Mouse (Mus musculus) lung, embryonic 14.5 days (tissue): ENCODE data around the gene Pcsk5. TPM values are rescaled to one million over a fixed set of nuclear protein-coding genes. Genes with fewer than 3 reads are reported as not detected.
A peak's percentile ranks its signal among the peaks of the same experiment; 100 is the strongest.

Experiments used
- ATAC-seq: fragments of 200-750 bp; cut with Nextera tagmentation; 2 replicates; pipeline ENCODE4 v1.8.0; 2017; ENCODE audit warnings: mild to moderate bottlenecking, moderate TSS enrichment, moderate library complexity; ENCODE audit not compliant: insufficient read depth
- DNase-seq: peaks from one replicate; pipeline ENCODE4 v3.0.0-alpha.2; 2015
- H3K27ac ChIP-seq: fragments of 300-500 bp; sonication (generic); 2 replicates; pipeline ENCODE4 v1.5.1; 2014; ENCODE audit warnings: low read depth, mild to moderate bottlenecking, moderate library complexity
- H3K27me3 ChIP-seq: fragments of 300-500 bp; sonication (generic); 2 replicates; pipeline ENCODE4 v1.6.1; 2014; ENCODE audit warnings: low read length, control low read depth; ENCODE audit not compliant: insufficient read depth
- H3K36me3 ChIP-seq: fragments of 300-500 bp; sonication (generic); 2 replicates; pipeline ENCODE4 v1.6.1; 2014; ENCODE audit warnings: control low read depth; ENCODE audit not compliant: insufficient read depth
- H3K4me1 ChIP-seq: fragments of 300-500 bp; sonication (generic); 2 replicates; pipeline ENCODE4 v1.6.1; 2014; ENCODE audit warnings: antibody characterized with exemption, control low read depth; ENCODE audit not compliant: insufficient read depth
- H3K4me2 ChIP-seq: fragments of 300-500 bp; sonication (generic); 2 replicates; pipeline ENCODE4 v1.6.1; 2014; ENCODE audit warnings: mild to moderate bottlenecking
- H3K4me3 ChIP-seq: fragments of 300-500 bp; sonication (generic); 2 replicates; pipeline ENCODE4 v1.5.1; 2014; ENCODE audit warnings: low read depth, low read length
- H3K9ac ChIP-seq: fragments of 300-500 bp; sonication (generic); 2 replicates; pipeline ENCODE4 v1.6.1; 2014
- H3K9me3 ChIP-seq: fragments of 300-500 bp; sonication (generic); 2 replicates; pipeline ENCODE4 v1.6.1; 2016; ENCODE audit warnings: low read depth, low read length, control low read depth
- CTCF ChIP-seq: IDR thresholded peaks from 2 replicates; pipeline ENCODE4 v1.5.1; 2016; ENCODE audit warnings: antibody characterized with exemption, low read depth
- WGBS: fragments of 180-500 bp; shearing (Covaris S2); extraction: QIAGEN DNeasy Blood & Tissue Kit; methylation state at CpG from one replicate; pipeline ENCODE4 v1.1.7; 2014; 5-methylcytosine and 5-hydroxymethylcytosine counted together
- polyA plus RNA-seq: library from polyadenylated mRNA; unstranded; fragments of >200 nt; fragmentation: Nextera tagmentation; extraction: Ambion mirVana; gene quantifications from 2 replicates; pipeline ENCODE4 v1.2.1, GENCODE M21; 2014

Pcsk5 gene
- polyA plus RNA-seq = 19.0 and 21.7 TPM in 2 replicates

DNA sequence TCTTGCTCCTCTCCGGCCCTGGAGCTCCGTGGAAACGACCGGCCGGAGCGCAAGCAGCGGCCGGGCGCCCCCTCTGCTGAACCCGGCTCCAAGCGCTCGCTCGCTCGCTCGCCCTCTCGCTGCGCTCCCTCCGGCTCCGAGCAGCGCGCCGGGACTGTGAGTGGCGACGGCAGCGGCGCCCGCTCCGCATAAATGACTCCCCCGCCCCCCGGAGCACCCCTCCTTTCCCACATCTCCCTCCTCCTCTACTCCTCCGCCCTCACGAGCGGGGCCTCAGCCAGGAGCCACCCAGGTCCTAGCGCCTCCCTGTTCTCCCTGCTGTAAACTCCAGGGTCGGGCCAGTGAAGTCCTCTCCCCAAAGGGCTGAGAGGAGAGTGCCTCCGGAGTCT lies at the start of gene Pcsk5:
Gene Pcsk5 (minus strand): TSS at position 162 of the 389 bp plus-strand sequence.
- peak within 1 kb of the TSS; percentile 76 for H3K9ac ChIP-seq
- DNase-seq (peak; percentile 92), ATAC-seq (peak; percentile 94)
- WGBS = 0% methylated on average over 36 of the region's 36 CpGs
- peak within 1 kb of the TSS; percentile 94 for H3K27ac ChIP-seq
- H3K4me2 ChIP-seq = peak within 1 kb of the TSS; percentile 88
- H3K4me1 ChIP-seq = no peaks in the 10 kb centered on the region
- H3K9me3 ChIP-seq = no peaks in the 10 kb centered on the region
- H3K27me3 ChIP-seq = no peaks in the 10 kb centered on the region
- no peaks in the 10 kb centered on the region for H3K36me3 ChIP-seq
- H3K4me3 ChIP-seq = peak within 1 kb of the TSS; percentile 73
- TF ChIP-seq CTCF = no peak

DNA sequence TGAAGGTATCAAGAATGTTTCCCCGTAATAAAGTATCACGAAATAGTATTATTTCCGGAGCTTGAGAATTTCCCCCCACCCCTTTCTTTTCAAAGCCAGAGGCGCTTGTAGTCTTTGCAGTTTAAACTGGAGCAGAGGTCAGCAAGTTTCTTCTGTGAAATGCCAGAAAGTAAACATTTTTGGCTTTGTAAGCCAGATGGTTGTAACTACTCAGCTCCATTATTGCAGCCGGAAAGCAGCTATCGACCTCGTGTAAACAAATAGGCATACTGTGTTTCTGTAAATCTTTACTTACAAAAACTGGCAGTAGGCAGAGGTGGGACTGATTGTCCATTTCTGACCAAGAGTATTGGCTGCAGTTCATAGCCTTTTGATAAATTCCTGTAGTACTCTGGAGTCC lies 38.4 kb upstream of the Pcsk5 start:
- Histone ChIP-seq H3K4me3 (no peak overlapping the region), H3K4me1 (peaks cover 13% of the 10 kb centered on the region; the same call in 1 of the 2 replicates), H3K27ac (peak overlapping the region; percentile 69), H3K4me2 (peak overlapping the region; percentile 16), H3K9ac (no peak overlapping the region), H3K36me3 (no peaks in the 10 kb centered on the region), H3K9me3 (no peaks in the 10 kb centered on the region), H3K27me3 (no peaks in the 10 kb centered on the region)
- ATAC-seq (peak; percentile 91), DNase-seq (peak; percentile 86)
- 19% methylated on average over 7 of the region's 7 CpGs for WGBS
- TF ChIP-seq CTCF = no peak

DNA sequence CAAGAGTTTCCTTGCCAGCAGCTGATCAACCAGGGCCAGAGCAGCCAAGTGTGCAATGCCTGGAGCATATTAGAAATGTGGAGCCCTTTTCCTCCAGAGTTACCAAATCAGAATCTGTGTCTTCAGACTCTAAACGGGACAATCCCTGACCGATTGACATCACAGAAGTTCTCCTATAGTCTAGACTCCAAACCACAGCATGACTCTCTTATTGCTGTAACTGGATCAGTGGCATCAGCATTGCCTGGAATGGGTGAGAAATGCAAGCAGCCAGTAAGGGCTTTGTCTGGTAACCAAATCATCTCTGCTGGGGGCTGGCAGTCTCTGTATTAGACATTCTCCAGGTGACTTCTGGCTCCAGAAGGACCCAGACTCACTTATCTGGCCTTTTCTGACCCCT lies 37.0 kb upstream of the Pcsk5 start:
- WGBS = 72% methylated on average over 2 of the region's 2 CpGs
- peak; percentile 34 for DNase-seq
- Histone ChIP-seq H3K4me2 (no peak overlapping the region), H3K27ac (0 out of 2 replicates have a peak overlapping the region, but pooled peaks have one; percentile 10), H3K36me3 (no peaks in the 10 kb centered on the region), H3K9me3 (no peaks in the 10 kb centered on the region), H3K27me3 (no peaks in the 10 kb centered on the region), H3K4me3 (no peak overlapping the region), H3K4me1 (peaks cover 13% of the 10 kb centered on the region; the same call in 1 of the 2 replicates), H3K9ac (no peak overlapping the region)
- TF ChIP-seq CTCF = no peak
- no peak for ATAC-seq

DNA sequence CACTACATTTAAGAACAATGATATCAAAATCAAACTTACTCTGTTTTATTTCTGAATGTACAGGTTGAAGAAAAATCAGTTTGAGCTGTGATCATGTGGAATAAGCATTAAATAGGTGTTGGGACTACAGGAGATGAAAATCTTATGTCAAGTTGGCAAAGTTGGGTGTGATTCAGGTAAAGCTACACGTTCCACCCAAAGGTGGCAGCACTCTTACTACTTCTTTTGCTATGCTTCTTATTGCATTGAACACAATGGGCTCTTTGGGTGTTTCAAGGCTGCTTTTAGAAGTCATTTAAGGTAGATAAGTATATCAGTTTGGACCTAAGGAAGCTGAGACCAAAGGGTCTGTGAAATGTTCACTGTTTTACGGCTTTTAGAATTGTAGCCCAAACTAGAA lies 36.3 kb upstream of the Pcsk5 start:
- Histone ChIP-seq H3K27me3 (no peaks in the 10 kb centered on the region), H3K9me3 (no peaks in the 10 kb centered on the region), H3K4me2 (no peak overlapping the region), H3K36me3 (no peaks in the 10 kb centered on the region), H3K4me3 (no peak overlapping the region), H3K4me1 (peaks cover 13% of the 10 kb centered on the region; the same call in 1 of the 2 replicates), H3K9ac (no peak overlapping the region), H3K27ac (no peak overlapping the region)
- DNase-seq = peak; percentile 40
- peak; percentile 47 for TF ChIP-seq CTCF
- ATAC-seq = no peak
- 64% methylated on average over 2 of the region's 2 CpGs for WGBS

DNA sequence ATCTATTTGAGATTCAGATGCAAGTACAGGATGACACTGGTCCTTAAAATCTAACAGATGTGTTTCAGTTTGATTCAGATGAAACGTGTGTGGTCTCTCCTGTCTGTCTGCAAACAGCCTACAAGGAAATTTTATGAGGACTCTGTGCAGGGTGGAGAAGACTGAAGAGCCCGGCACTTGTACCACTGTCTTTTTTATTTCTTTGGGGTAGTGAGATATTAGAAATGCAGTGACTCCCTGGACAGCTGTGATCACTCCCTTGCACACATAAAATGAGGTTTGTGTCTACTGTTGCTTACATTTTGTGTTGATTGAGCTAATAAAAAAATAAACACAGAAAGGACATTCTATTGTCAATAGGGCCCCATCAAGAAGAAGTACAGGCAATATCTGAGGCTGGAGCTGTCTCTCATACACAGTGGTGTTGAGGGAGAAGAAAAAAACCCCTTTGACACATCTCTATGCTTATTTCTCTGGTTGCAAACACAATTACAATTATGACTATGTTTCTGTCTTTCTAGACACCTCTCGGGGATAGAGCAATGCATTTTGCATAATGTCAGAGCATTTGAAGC lies 29.0 kb upstream of the Pcsk5 start:
- Histone ChIP-seq H3K4me1 (no peaks in the 10 kb centered on the region), H3K36me3 (no peaks in the 10 kb centered on the region), H3K27me3 (no peaks in the 10 kb centered on the region), H3K9me3 (no peaks in the 10 kb centered on the region), H3K4me3 (no peak overlapping the region), H3K27ac (no peak overlapping the region), H3K4me2 (no peak overlapping the region), H3K9ac (no peak overlapping the region)
- no peak for TF ChIP-seq CTCF
- DNase-seq (peak; percentile 49), ATAC-seq (no peak)
- WGBS = 59% methylated on average over 3 of the region's 3 CpGs

DNA sequence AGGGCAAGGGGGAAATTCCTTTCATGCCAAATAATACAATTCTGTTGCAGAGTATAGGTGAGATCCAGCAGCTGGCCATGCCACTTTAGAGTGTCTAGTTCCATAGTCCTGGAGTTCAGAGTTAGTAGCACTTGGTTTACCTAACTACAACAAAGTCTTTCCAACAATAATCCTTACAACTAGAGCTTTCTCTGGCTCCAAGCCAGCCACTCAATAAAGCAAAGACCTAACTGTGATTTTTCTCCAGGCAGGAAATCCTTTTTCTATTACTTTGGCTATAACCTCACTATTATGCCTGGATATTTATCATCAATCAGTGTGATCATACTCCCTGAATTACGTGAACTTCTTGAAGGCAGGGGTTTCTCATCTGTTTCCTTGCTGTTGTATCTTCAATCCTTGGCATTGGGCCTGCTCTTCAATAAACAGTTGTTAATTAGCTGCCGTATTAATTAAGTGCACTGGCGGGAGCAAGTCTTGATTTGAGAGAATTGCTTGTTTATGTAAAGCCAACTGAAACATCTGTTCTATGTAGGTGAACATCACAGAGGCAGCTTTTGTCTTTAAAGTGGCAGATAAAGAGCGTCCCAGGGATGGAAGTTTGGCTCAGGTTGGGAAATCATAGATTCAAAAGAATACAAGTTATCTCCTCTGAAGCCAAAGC lies 23.1 kb upstream of the Pcsk5 start:
- Histone ChIP-seq H3K4me1 (peaks cover 5% of the 10 kb centered on the region; the same call in 1 of the 2 replicates), H3K4me2 (no peak overlapping the region), H3K9ac (no peak overlapping the region), H3K4me3 (no peak overlapping the region), H3K9me3 (no peaks in the 10 kb centered on the region), H3K27me3 (no peaks in the 10 kb centered on the region), H3K27ac (no peak overlapping the region), H3K36me3 (no peaks in the 10 kb centered on the region)
- DNase-seq = peak; percentile 72
- TF ChIP-seq CTCF = no peak
- 27% methylated on average over 4 of the region's 4 CpGs for WGBS
- ATAC-seq = peak; percentile 35; the same call in 1 of the 2 replicates

DNA sequence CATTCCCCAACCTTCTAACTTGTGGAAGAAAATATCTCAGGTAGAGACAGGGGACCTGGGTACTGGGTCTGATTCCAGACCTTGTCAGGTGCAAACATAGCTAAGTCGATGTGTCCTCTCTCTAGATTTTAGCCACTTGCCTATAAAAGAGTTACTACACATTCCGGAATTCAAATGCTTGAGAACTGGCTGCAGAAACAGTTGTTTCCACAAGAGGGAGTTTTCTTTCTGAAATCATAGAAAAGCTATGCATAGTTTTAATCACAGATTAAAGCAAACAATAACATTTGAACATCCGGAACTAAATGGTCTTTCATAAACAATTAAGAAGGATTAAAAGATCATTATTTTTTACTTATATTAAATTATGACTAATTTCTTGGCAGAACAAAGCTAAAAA lies 19.3 kb upstream of the Pcsk5 start:
- no peaks in the 10 kb centered on the region for H3K27me3 ChIP-seq
- no peak overlapping the region for H3K4me3 ChIP-seq
- 60% methylated on average over 3 of the region's 3 CpGs for WGBS
- H3K9ac ChIP-seq = no peak overlapping the region
- no peak overlapping the region for H3K4me2 ChIP-seq
- DNase-seq (peak; percentile 83), ATAC-seq (no peak)
- H3K4me1 ChIP-seq = peaks cover 5% of the 10 kb centered on the region; the same call in 1 of the 2 replicates
- H3K36me3 ChIP-seq = no peaks in the 10 kb centered on the region
- H3K27ac ChIP-seq = no peak overlapping the region
- TF ChIP-seq CTCF = peak; percentile 60
- no peaks in the 10 kb centered on the region for H3K9me3 ChIP-seq
